Mouse (Mus musculus): ENCODE data around the gene Stk19. TPM values are rescaled to one million over a fixed set of nuclear protein-coding genes. Genes with fewer than 3 reads are reported as not detected.
A peak's percentile ranks its signal among the peaks of the same experiment; 100 is the strongest.
"Not testable (repeated sequence)": the region's sequence is repeated elsewhere in the genome, so short reads cannot be mapped to it uniquely, and the experiment has no call there.

Gene Stk19
- polyA plus RNA-seq, 1 experiment from 2014 or later: 32.1 TPM

- H3K9ac ChIP-seq (replicated peaks; ENCODE audit: low read length); H3K27me3 ChIP-seq (ENCODE audit: control insufficient read depth, insufficient read depth, low read length); H3K4me3 ChIP-seq (replicated peaks; ENCODE audit: low read depth, low read length); ATAC-seq (ENCODE audit: low FRiP score, low TSS enrichment); DNase-seq; H3K9me3 ChIP-seq (ENCODE audit: control insufficient read depth, low read length); H3K4me2 ChIP-seq (ENCODE audit: low read length); H3K4me1 ChIP-seq (ENCODE audit: control insufficient read depth, insufficient read depth, low read length); H3K27ac ChIP-seq (replicated peaks; ENCODE audit: low read depth, low read length): not testable (repeated sequence)
- peaks cover 73% of the 10 kb centered on the region for H3K36me3 ChIP-seq (ENCODE audit: control insufficient read depth, insufficient read depth, low read length)
- WGBS: 100% methylated on average over 1 of the region's 1 CpGs
Observed at GRCm38 (mm10) chr17:34830776-34831175, 6.0 kb downstream of the Stk19 start.

- no peaks in the 10 kb centered on the region for H3K9me3 ChIP-seq (ENCODE audit: control insufficient read depth, low read length)
- no peak for DNase-seq
- H3K4me2 ChIP-seq (ENCODE audit: low read length): no peak overlapping the region
- no peak overlapping the region for H3K4me3 ChIP-seq (replicated peaks; ENCODE audit: low read depth, low read length)
- H3K9ac ChIP-seq (replicated peaks; ENCODE audit: low read length): no peak overlapping the region
- 82% methylated on average over 7 of the region's 7 CpGs for WGBS
- no peaks in the 10 kb centered on the region for H3K27me3 ChIP-seq (ENCODE audit: control insufficient read depth, insufficient read depth, low read length)
- H3K36me3 ChIP-seq (ENCODE audit: control insufficient read depth, insufficient read depth, low read length): no peaks in the 10 kb centered on the region
- no peaks in the 10 kb centered on the region for H3K4me1 ChIP-seq (ENCODE audit: control insufficient read depth, insufficient read depth, low read length)
- ATAC-seq (ENCODE audit: low FRiP score, low TSS enrichment): no peak
- H3K27ac ChIP-seq (replicated peaks; ENCODE audit: low read depth, low read length): no peak overlapping the region
Observed at GRCm38 (mm10) chr17:34814818-34815370, 21.9 kb downstream of the Stk19 start.

GRCm38 (mm10) chr17:34813747-34814146 lies 23.0 kb downstream of the Stk19 start:
- 62% methylated on average over 12 of the region's 12 CpGs for WGBS
- ATAC-seq (ENCODE audit: low FRiP score, low TSS enrichment): not testable (repeated sequence)

GRCm38 (mm10) chr17:34811275-34811674 lies 25.5 kb downstream of the Stk19 start:
- ATAC-seq (ENCODE audit: low FRiP score, low TSS enrichment): no peak
- H3K27ac ChIP-seq (replicated peaks; ENCODE audit: low read depth, low read length): no peak overlapping the region
- no peak overlapping the region for H3K4me2 ChIP-seq (ENCODE audit: low read length)
- no peaks in the 10 kb centered on the region for H3K36me3 ChIP-seq (ENCODE audit: control insufficient read depth, insufficient read depth, low read length)
- no peaks in the 10 kb centered on the region for H3K9me3 ChIP-seq (ENCODE audit: control insufficient read depth, low read length)
- no peak overlapping the region for H3K4me3 ChIP-seq (replicated peaks; ENCODE audit: low read depth, low read length)
- no peak for DNase-seq
- H3K4me1 ChIP-seq (ENCODE audit: control insufficient read depth, insufficient read depth, low read length): no peaks in the 10 kb centered on the region
- WGBS: 79% methylated on average over 15 of the region's 15 CpGs
- no peak overlapping the region for H3K9ac ChIP-seq (replicated peaks; ENCODE audit: low read length)
- no peaks in the 10 kb centered on the region for H3K27me3 ChIP-seq (ENCODE audit: control insufficient read depth, insufficient read depth, low read length)

More at GRCm38 (mm10) chr17:34813747-34814146, 23.0 kb downstream of the Stk19 start:
- not testable (repeated sequence) for H3K36me3 ChIP-seq (ENCODE audit: control insufficient read depth, insufficient read depth, low read length); H3K9ac ChIP-seq (replicated peaks; ENCODE audit: low read length); H3K27me3 ChIP-seq (ENCODE audit: control insufficient read depth, insufficient read depth, low read length); H3K9me3 ChIP-seq (ENCODE audit: control insufficient read depth, low read length); H3K4me2 ChIP-seq (ENCODE audit: low read length); H3K4me3 ChIP-seq (replicated peaks; ENCODE audit: low read depth, low read length); H3K27ac ChIP-seq (replicated peaks; ENCODE audit: low read depth, low read length); H3K4me1 ChIP-seq (ENCODE audit: control insufficient read depth, insufficient read depth, low read length)
- DNase-seq: peak; percentile 46

GRCm38 (mm10) chr17:34810811-34811210 lies 25.9 kb downstream of the Stk19 start:
- H3K36me3 ChIP-seq (ENCODE audit: control insufficient read depth, insufficient read depth, low read length); H3K9me3 ChIP-seq (ENCODE audit: control insufficient read depth, low read length); H3K4me3 ChIP-seq (replicated peaks; ENCODE audit: low read depth, low read length); DNase-seq; H3K4me2 ChIP-seq (ENCODE audit: low read length); H3K27me3 ChIP-seq (ENCODE audit: control insufficient read depth, insufficient read depth, low read length); ATAC-seq (ENCODE audit: low FRiP score, low TSS enrichment); H3K9ac ChIP-seq (replicated peaks; ENCODE audit: low read length); H3K4me1 ChIP-seq (ENCODE audit: control insufficient read depth, insufficient read depth, low read length); H3K27ac ChIP-seq (replicated peaks; ENCODE audit: low read depth, low read length): not testable (repeated sequence)
- 82% methylated on average over 8 of the region's 8 CpGs for WGBS

- H3K36me3 ChIP-seq (ENCODE audit: control insufficient read depth, insufficient read depth, low read length); H3K4me1 ChIP-seq (ENCODE audit: control insufficient read depth, insufficient read depth, low read length); H3K9me3 ChIP-seq (ENCODE audit: control insufficient read depth, low read length); DNase-seq; H3K4me3 ChIP-seq (replicated peaks; ENCODE audit: low read depth, low read length); H3K9ac ChIP-seq (replicated peaks; ENCODE audit: low read length); ATAC-seq (ENCODE audit: low FRiP score, low TSS enrichment); H3K27me3 ChIP-seq (ENCODE audit: control insufficient read depth, insufficient read depth, low read length); H3K27ac ChIP-seq (replicated peaks; ENCODE audit: low read depth, low read length); H3K4me2 ChIP-seq (ENCODE audit: low read length): not testable (repeated sequence)
- 85% methylated on average over 5 of the region's 5 CpGs for WGBS
Observed at GRCm38 (mm10) chr17:34810411-34810810, 26.3 kb downstream of the Stk19 start.

GRCm38 (mm10) chr17:34808599-34809205 lies 28.0 kb downstream of the Stk19 start:
- H3K9me3 ChIP-seq (ENCODE audit: control insufficient read depth, low read length): peaks cover 3% of the 10 kb centered on the region; the same call in 1 of the 2 replicates
- ATAC-seq (ENCODE audit: low FRiP score, low TSS enrichment): no peak
- no peak overlapping the region for H3K4me3 ChIP-seq (replicated peaks; ENCODE audit: low read depth, low read length)
- H3K36me3 ChIP-seq (ENCODE audit: control insufficient read depth, insufficient read depth, low read length): no peaks in the 10 kb centered on the region
- WGBS: 84% methylated on average over 6 of the region's 6 CpGs
- no peak for DNase-seq
- no peaks in the 10 kb centered on the region for H3K4me1 ChIP-seq (ENCODE audit: control insufficient read depth, insufficient read depth, low read length)
- H3K9ac ChIP-seq (replicated peaks; ENCODE audit: low read length): no peak overlapping the region
- no peak overlapping the region for H3K27ac ChIP-seq (replicated peaks; ENCODE audit: low read depth, low read length)
- no peaks in the 10 kb centered on the region for H3K27me3 ChIP-seq (ENCODE audit: control insufficient read depth, insufficient read depth, low read length)
- H3K4me2 ChIP-seq (ENCODE audit: low read length): no peak overlapping the region

- H3K27me3 ChIP-seq (ENCODE audit: control insufficient read depth, insufficient read depth, low read length): no peaks in the 10 kb centered on the region
- ATAC-seq (ENCODE audit: low FRiP score, low TSS enrichment) (no peak), DNase-seq (no peak)
- peaks cover 3% of the 10 kb centered on the region; the same call in 1 of the 2 replicates for H3K9me3 ChIP-seq (ENCODE audit: control insufficient read depth, low read length)
- no peak overlapping the region for H3K4me3 ChIP-seq (replicated peaks; ENCODE audit: low read depth, low read length)
- no peak overlapping the region for H3K27ac ChIP-seq (replicated peaks; ENCODE audit: low read depth, low read length)
- WGBS: 73% methylated on average over 3 of the region's 3 CpGs
- H3K4me2 ChIP-seq (ENCODE audit: low read length): no peak overlapping the region
- H3K9ac ChIP-seq (replicated peaks; ENCODE audit: low read length): no peak overlapping the region
- no peaks in the 10 kb centered on the region for H3K4me1 ChIP-seq (ENCODE audit: control insufficient read depth, insufficient read depth, low read length)
- no peaks in the 10 kb centered on the region for H3K36me3 ChIP-seq (ENCODE audit: control insufficient read depth, insufficient read depth, low read length)
Observed at GRCm38 (mm10) chr17:34807176-34807575, 29.6 kb downstream of the Stk19 start.

- no peak overlapping the region for H3K27ac ChIP-seq (replicated peaks; ENCODE audit: low read depth, low read length)
- H3K27me3 ChIP-seq (ENCODE audit: control insufficient read depth, insufficient read depth, low read length): no peaks in the 10 kb centered on the region
- peaks cover 3% of the 10 kb centered on the region; the same call in 1 of the 2 replicates for H3K9me3 ChIP-seq (ENCODE audit: control insufficient read depth, low read length)
- ATAC-seq (ENCODE audit: low FRiP score, low TSS enrichment) (no peak), DNase-seq (no peak)
- no peak overlapping the region for H3K4me3 ChIP-seq (replicated peaks; ENCODE audit: low read depth, low read length)
- 76% methylated on average over 6 of the region's 6 CpGs for WGBS
- no peaks in the 10 kb centered on the region for H3K36me3 ChIP-seq (ENCODE audit: control insufficient read depth, insufficient read depth, low read length)
- no peak overlapping the region for H3K4me2 ChIP-seq (ENCODE audit: low read length)
- H3K4me1 ChIP-seq (ENCODE audit: control insufficient read depth, insufficient read depth, low read length): no peaks in the 10 kb centered on the region
- H3K9ac ChIP-seq (replicated peaks; ENCODE audit: low read length): no peak overlapping the region
Observed at GRCm38 (mm10) chr17:34804871-34805562, 31.7 kb downstream of the Stk19 start.

Measured in midbrain, embryonic 14.5 days (tissue).